Mouse (Mus musculus) embryonic facial prominence, embryonic 14.5 days (tissue): ENCODE data around the gene Per1. TPM values are rescaled to one million over a fixed set of nuclear protein-coding genes. Genes with fewer than 3 reads are reported as not detected.

Source experiments
- ATAC-seq: fragments of 200-750 bp; cut with Nextera tagmentation; 2 replicates; pipeline ENCODE4 v1.8.0; 2017; ENCODE audit warnings: low read depth, moderate number of reproducible peaks, moderate TSS enrichment
- DNase-seq: peaks from one replicate; pipeline ENCODE4 v3.0.0-alpha.2; 2015; ENCODE audit warnings: low spot score
- H3K27ac ChIP-seq: fragments of 300-500 bp; sonication (generic); replicated peaks from 2 replicates; pipeline ENCODE4 v1.5.1; 2014; ENCODE audit warnings: low read depth, mild to moderate bottlenecking, low read length, moderate library complexity
- H3K27me3 ChIP-seq: fragments of 300-500 bp; sonication (generic); replicated peaks from 2 replicates; pipeline ENCODE4 v1.6.1; 2014; ENCODE audit warnings: low read length; ENCODE audit not compliant: control insufficient read depth, insufficient read depth
- H3K36me3 ChIP-seq: fragments of 300-500 bp; sonication (generic); 2 replicates; pipeline ENCODE4 v1.6.1; 2014; ENCODE audit warnings: low read length, mixed read lengths; ENCODE audit not compliant: control insufficient read depth, insufficient read depth
- H3K4me1 ChIP-seq: fragments of 300-500 bp; sonication (generic); 2 replicates; pipeline ENCODE4 v1.6.1; 2014; ENCODE audit warnings: antibody characterized with exemption, low read length; ENCODE audit not compliant: control insufficient read depth, insufficient read depth
- H3K4me2 ChIP-seq: fragments of 300-500 bp; sonication (generic); 2 replicates; pipeline ENCODE4 v1.6.1; 2014; ENCODE audit warnings: low read depth, mild to moderate bottlenecking, low read length, moderate library complexity, mixed read lengths
- H3K4me3 ChIP-seq: fragments of 300-500 bp; sonication (generic); 2 replicates; pipeline ENCODE4 v1.5.1; 2014; ENCODE audit warnings: low read depth, mild to moderate bottlenecking, low read length
- H3K9ac ChIP-seq: fragments of 300-500 bp; sonication (generic); 2 replicates; pipeline ENCODE4 v1.6.1; 2014; ENCODE audit warnings: low read depth, mild to moderate bottlenecking, low read length, moderate library complexity, mixed read lengths
- H3K9me3 ChIP-seq: fragments of 300-500 bp; sonication (generic); 2 replicates; pipeline ENCODE4 v1.6.1; 2016; ENCODE audit warnings: low read length; ENCODE audit not compliant: control insufficient read depth
- WGBS: fragments of 180-500 bp; shearing (Covaris S2); extraction: QIAGEN DNeasy Blood & Tissue Kit; methylation state at CpG from one replicate; pipeline ENCODE4 v1.1.7; 2014; 5-methylcytosine and 5-hydroxymethylcytosine counted together
- polyA plus RNA-seq: library from polyadenylated mRNA; unstranded; fragments of >200 nt; fragmentation: Nextera tagmentation; extraction: Ambion mirVana; gene quantifications from 2 replicates; pipeline ENCODE4 v1.2.1, GENCODE M21; 2014

Gene Per1
- polyA plus RNA-seq, 1 experiment from 2014 or later: 28.2 TPM

DNA sequence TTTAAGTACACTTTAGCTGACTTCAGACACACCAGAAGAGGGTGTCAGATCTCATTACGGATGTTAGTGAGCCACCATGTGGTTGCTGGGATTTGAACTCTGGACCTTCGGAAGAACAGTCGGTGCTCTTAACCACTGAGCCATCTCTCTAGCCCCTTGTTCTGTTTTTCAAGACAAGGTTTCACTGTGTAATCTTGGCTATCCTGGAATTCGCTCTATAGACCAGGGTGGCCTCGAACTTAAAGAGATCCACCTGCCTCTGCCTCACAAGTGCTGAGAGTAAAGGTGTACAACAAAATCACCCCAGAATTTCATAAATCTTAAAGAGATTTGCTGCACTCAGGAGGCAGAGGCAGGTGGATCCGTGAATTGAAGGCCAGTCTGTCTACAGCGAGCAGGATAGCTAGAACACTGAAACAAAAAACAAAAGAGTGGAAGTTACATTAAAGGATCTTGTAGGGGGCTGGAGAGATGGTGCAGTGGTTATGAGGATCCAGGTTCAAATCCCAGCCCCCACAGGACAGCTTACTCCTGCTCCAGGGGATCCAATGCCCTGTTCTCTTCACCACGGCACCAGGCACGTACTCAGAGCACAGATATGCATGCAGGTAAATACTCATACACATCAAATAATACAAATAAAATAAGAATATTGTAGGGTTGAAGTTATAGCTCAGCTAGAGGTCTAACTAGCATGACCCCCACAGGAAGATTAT is 19.1 kb upstream of the Per1 start:
- Histone ChIP-seq H3K27me3 (no peaks in the 10 kb centered on the region), H3K36me3 (no peaks in the 10 kb centered on the region), H3K9me3 (no peaks in the 10 kb centered on the region), H3K9ac (no peak overlapping the region), H3K4me3 (no peak overlapping the region), H3K4me2 (no peak overlapping the region), H3K27ac (no peak overlapping the region), H3K4me1 (0 out of 2 replicates have a peak, but pooled peaks cover 5% of the 10 kb centered on the region)
- ATAC-seq (no peak), DNase-seq (no peak)
- 47% methylated on average over 8 of the region's 9 CpGs for WGBS

- Histone ChIP-seq H3K27me3 (no peaks in the 10 kb centered on the region), H3K4me1 (0 out of 2 replicates have a peak, but pooled peaks cover 5% of the 10 kb centered on the region), H3K36me3 (no peaks in the 10 kb centered on the region), H3K4me2 (no peak overlapping the region), H3K4me3 (no peak overlapping the region), H3K9ac (no peak overlapping the region), H3K9me3 (no peaks in the 10 kb centered on the region), H3K27ac (no peak overlapping the region)
- 65% methylated on average over 5 of the region's 5 CpGs for WGBS
- ATAC-seq: no peak
- no peak for DNase-seq
Observed at GRCm38 (mm10) chr11:69076572-69076971, 18.4 kb upstream of the Per1 start.

DNA sequence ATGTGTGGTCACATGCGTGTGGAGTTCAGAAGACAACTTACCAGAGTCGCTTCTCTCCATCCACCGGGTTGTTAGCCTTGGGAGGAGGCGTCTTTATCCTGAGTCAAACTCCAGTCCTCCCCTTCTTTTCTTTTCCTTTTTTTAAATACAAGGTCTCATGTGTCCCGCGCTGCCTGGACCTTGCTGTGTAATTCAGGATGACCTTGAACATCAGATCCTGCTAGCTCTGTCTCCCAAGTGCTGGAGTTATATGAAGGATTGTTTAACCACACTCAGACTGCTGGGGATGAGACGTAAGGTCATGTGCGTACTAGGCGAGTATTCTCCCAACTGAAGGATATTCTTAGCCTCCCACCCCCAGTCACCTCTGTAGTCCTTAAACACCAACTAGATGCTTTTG is 17.7 kb upstream of the Per1 start:
- H3K27me3 ChIP-seq: no peaks in the 10 kb centered on the region
- H3K27ac ChIP-seq: no peak overlapping the region
- 0 out of 2 replicates have a peak, but pooled peaks cover 1% of the 10 kb centered on the region for H3K4me1 ChIP-seq
- no peak overlapping the region for H3K4me2 ChIP-seq
- 86% methylated on average over 9 of the region's 9 CpGs for WGBS
- ATAC-seq (no peak), DNase-seq (no peak)
- H3K9me3 ChIP-seq: no peaks in the 10 kb centered on the region
- no peak overlapping the region for H3K9ac ChIP-seq
- H3K4me3 ChIP-seq: no peak overlapping the region
- no peaks in the 10 kb centered on the region for H3K36me3 ChIP-seq

GRCm38 (mm10) chr11:69078041-69078440 is 17.0 kb upstream of the Per1 start:
- Histone ChIP-seq H3K9me3 (no peaks in the 10 kb centered on the region), H3K4me1 (no peaks in the 10 kb centered on the region), H3K9ac (no peak overlapping the region), H3K4me2 (no peak overlapping the region), H3K4me3 (no peak overlapping the region), H3K27ac (no peak overlapping the region), H3K36me3 (no peaks in the 10 kb centered on the region), H3K27me3 (no peaks in the 10 kb centered on the region)
- 78% methylated on average over 6 of the region's 6 CpGs for WGBS
- DNase-seq (no peak), ATAC-seq (no peak)

DNA sequence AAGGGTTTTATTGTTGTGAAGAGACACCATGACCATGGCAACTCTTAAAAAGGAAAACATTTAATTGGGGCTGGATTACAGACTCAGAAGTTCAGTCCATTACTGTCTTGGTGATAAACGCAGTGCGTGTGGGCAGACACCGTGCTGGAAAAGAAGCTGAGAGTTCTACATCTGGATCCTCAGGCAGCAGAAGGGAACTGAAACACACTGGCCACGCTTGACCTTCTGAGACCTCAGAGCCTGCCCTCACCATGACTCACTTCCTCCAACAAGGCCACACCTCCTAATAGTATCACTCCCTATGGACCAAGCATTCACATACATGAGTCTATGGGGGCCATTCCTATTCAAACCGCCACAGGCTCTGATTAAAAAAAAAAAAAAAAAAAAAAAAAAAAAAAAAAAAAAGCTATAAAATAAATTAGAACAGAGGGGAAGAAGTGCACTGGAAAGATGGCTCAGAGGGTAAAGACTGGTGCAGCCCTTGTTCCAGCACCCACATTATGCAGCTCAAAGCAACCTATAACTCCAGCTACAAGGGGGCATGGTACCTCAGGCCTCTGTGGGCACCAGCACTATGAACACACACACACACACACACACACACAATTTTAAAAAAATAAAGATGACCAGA is 16.1 kb upstream of the Per1 start:
- Histone ChIP-seq H3K27me3 (no peaks in the 10 kb centered on the region), H3K9ac (no peak overlapping the region), H3K4me2 (no peak overlapping the region), H3K36me3 (no peaks in the 10 kb centered on the region), H3K4me3 (no peak overlapping the region), H3K4me1 (no peaks in the 10 kb centered on the region), H3K27ac (no peak overlapping the region), H3K9me3 (no peaks in the 10 kb centered on the region)
- 56% methylated on average over 5 of the region's 5 CpGs for WGBS
- DNase-seq (no peak), ATAC-seq (no peak)

- H3K9ac ChIP-seq: no peak overlapping the region
- no peaks in the 10 kb centered on the region for H3K9me3 ChIP-seq
- H3K27me3 ChIP-seq: no peaks in the 10 kb centered on the region
- no peak for ATAC-seq
- 80% methylated on average over 15 of the region's 15 CpGs for WGBS
- no peak overlapping the region for H3K4me2 ChIP-seq
- H3K27ac ChIP-seq: no peak overlapping the region
- DNase-seq: no peak
- H3K4me3 ChIP-seq: no peak overlapping the region
- no peaks in the 10 kb centered on the region for H3K36me3 ChIP-seq
- no peaks in the 10 kb centered on the region for H3K4me1 ChIP-seq
Observed at GRCm38 (mm10) chr11:69080102-69080854, 14.7 kb upstream of the Per1 start.

GRCm38 (mm10) chr11:69080855-69081222 is 14.2 kb upstream of the Per1 start:
- Histone ChIP-seq H3K9me3 (no peaks in the 10 kb centered on the region), H3K27me3 (no peaks in the 10 kb centered on the region), H3K4me1 (no peaks in the 10 kb centered on the region), H3K4me3 (no peak overlapping the region), H3K4me2 (no peak overlapping the region), H3K27ac (no peak overlapping the region), H3K9ac (no peak overlapping the region), H3K36me3 (no peaks in the 10 kb centered on the region)
- no peak for DNase-seq
- no peak for ATAC-seq
- 90% methylated on average over 8 of the region's 8 CpGs for WGBS

DNA sequence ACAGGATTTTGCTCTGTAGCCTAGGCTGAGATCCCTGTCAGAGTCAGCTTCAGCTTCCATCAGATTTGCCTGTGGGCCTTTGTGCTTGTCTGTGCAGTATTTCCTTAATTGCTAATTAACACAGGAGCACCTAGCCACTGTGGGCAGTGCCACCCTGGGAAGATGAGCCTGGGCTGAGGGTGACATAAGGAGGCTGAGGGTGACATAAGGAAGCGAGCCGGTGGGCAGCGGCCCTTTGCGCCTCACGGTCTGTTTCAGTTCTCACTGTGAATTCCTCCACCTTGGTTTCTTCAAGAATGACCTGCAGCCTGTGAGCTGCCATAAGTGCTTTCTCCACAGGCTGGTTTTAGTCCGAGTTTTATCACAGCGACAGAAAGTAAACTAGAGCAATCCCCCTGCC is 13.4 kb upstream of the Per1 start:
- no peak overlapping the region for H3K9ac ChIP-seq

More for the DNA sequence above, 13.4 kb upstream of the Per1 start:
- no peak overlapping the region for H3K4me3 ChIP-seq
- no peak overlapping the region for H3K27ac ChIP-seq
- 84% methylated on average over 7 of the region's 7 CpGs for WGBS
- no peak for DNase-seq
- H3K4me2 ChIP-seq: no peak overlapping the region
- no peak for ATAC-seq
- no peaks in the 10 kb centered on the region for H3K9me3 ChIP-seq
- no peaks in the 10 kb centered on the region for H3K27me3 ChIP-seq
- H3K4me1 ChIP-seq: no peaks in the 10 kb centered on the region
- no peaks in the 10 kb centered on the region for H3K36me3 ChIP-seq
